Mouse (Mus musculus) heart, postnatal 10 days (tissue): ENCODE results near the gene Kcnj14. TPM values are rescaled to one million over a fixed set of nuclear protein-coding genes. Genes with fewer than 3 reads are reported as not detected.

Experiments
- DNase-seq, 2 experiments: peaks; one replicate each; pipeline ENCODE4 v3.0.0; 2021
- intact Hi-C: fragments of 180-260 bp; cut with DNase I; formaldehyde crosslinking; loops from one replicate; pipeline ENCODE4 v1.15.1; 2025
- total RNA-seq, 2 experiments: library from RNA; stranded (reverse); gene quantifications; 2 replicates each; pipeline ENCODE4 v1.2.3; 2021

Kcnj14 gene
- total RNA-seq, 2 experiments from 2014 or later, result 0.69 to 0.74 TPM

- no peak for DNase-seq
- intact Hi-C loops, result no loop called here
These were observed 8.7 kb upstream of the Kcnj14 start for GRCm38 (mm10) chr7:45833148-45833790.

- no peak for DNase-seq
- intact Hi-C loops, result no loop called here
These were observed 7.8 kb upstream of the Kcnj14 start for GRCm38 (mm10) chr7:45832428-45832827.

GRCm38 (mm10) chr7:45831128-45831525 lies 6.5 kb upstream of the Kcnj14 start:
- intact Hi-C loops, result loop anchor here (2.0 kb wide), 1 partner anchor 34 kb away; no protein-coding TSS in a partner anchor
- no peak for DNase-seq

GRCm38 (mm10) chr7:45830427-45831127 lies 6.0 kb upstream of the Kcnj14 start, which contains the start of gene Grwd1:
TSS of gene Grwd1 (minus strand) at chr7:45830944.
- intact Hi-C loops, result loop anchor here (2.0 kb wide), 1 partner anchor 34 kb away; no protein-coding TSS in a partner anchor

GRCm38 (mm10) chr7:45826631-45827030 lies 2.0 kb upstream of the Kcnj14 start:
- intact Hi-C loops, result no loop called here
- DNase-seq, result no peak

More at GRCm38 (mm10) chr7:45830427-45831127, 6.0 kb upstream of the Kcnj14 start, which contains the start of gene Grwd1:
- DNase-seq, result peak; percentile 90 to 93

- intact Hi-C loops, result no loop called here
- DNase-seq, result no peak
These were observed 3.7 kb downstream of the Kcnj14 start for GRCm38 (mm10) chr7:45820913-45821312.

- DNase-seq, result no peak
- intact Hi-C loops, result no loop called here
These were observed 4.7 kb downstream of the Kcnj14 start for GRCm38 (mm10) chr7:45819843-45820242.

GRCm38 (mm10) chr7:45815984-45816351 lies 8.6 kb downstream of the Kcnj14 start:
- intact Hi-C loops, result no loop called here
- no peak for DNase-seq

- intact Hi-C loops, result no loop called here
These were observed 9.1 kb downstream of the Kcnj14 start for GRCm38 (mm10) chr7:45815323-45815983.

GRCm38 (mm10) chr7:45814841-45815240 lies 9.7 kb downstream of the Kcnj14 start:
- no peak for DNase-seq
- intact Hi-C loops, result no loop called here

More at GRCm38 (mm10) chr7:45815323-45815983, 9.1 kb downstream of the Kcnj14 start:
- no peak for DNase-seq

GRCm38 (mm10) chr7:45813787-45814779 lies 10.5 kb downstream of the Kcnj14 start, which contains the start of gene Cyth2:
TSS of gene Cyth2 (minus strand) at chr7:45814581.
- DNase-seq, result peak; percentile 99 to 100
- intact Hi-C loops, result no loop called here

GRCm38 (mm10) chr7:45812921-45813320 lies 11.7 kb downstream of the Kcnj14 start:
- no peak for DNase-seq
- intact Hi-C loops, result no loop called here

GRCm38 (mm10) chr7:45809276-45810075 lies 15.1 kb downstream of the Kcnj14 start:
- DNase-seq, result peak in 1 of 2 experiments; percentile 40
- intact Hi-C loops, result no loop called here

- intact Hi-C loops, result no loop called here
These were observed 16.1 kb downstream of the Kcnj14 start for GRCm38 (mm10) chr7:45808471-45808870.

GRCm38 (mm10) chr7:45805941-45806340 lies 18.6 kb downstream of the Kcnj14 start:
- intact Hi-C loops, result no loop called here

More at GRCm38 (mm10) chr7:45808471-45808870, 16.1 kb downstream of the Kcnj14 start:
- DNase-seq, result no peak

GRCm38 (mm10) chr7:45802551-45802950 lies 22.0 kb downstream of the Kcnj14 start:
- intact Hi-C loops, result no loop called here

More at GRCm38 (mm10) chr7:45805941-45806340, 18.6 kb downstream of the Kcnj14 start:
- no peak for DNase-seq

GRCm38 (mm10) chr7:45801348-45801747 lies 23.2 kb downstream of the Kcnj14 start:
- peak; percentile 93 to 95 for DNase-seq
- intact Hi-C loops, result loop anchor here (1.0 to 2.0 kb wide), 2 partner anchors 62 to 133 kb away; no protein-coding TSS in a partner anchor

More at GRCm38 (mm10) chr7:45802551-45802950, 22.0 kb downstream of the Kcnj14 start:
- no peak for DNase-seq

- intact Hi-C loops, result loop anchor here (1.0 to 2.0 kb wide), 2 partner anchors 61 to 134 kb away; no protein-coding TSS in a partner anchor
- DNase-seq, result no peak
These were observed 23.9 kb downstream of the Kcnj14 start for GRCm38 (mm10) chr7:45800546-45801204.
